Mouse (Mus musculus) fibroblast of lung, adult 2 months (primary cell): ENCODE measurements at regions not wholly inside any gene's neighbourhood (a gene's known extent, or its start where the extent isn't known, plus 50 kb on each side); places are given as distances from the start of the nearest gene placed in this dataset.

ENCODE experiments used
- DNase-seq: peaks from one replicate; pipeline ENCODE4 v3.0.0-alpha.2; 2011; ENCODE audit warnings: low read depth

- no peak for DNase-seq
Observed at GRCm38 (mm10) chr11:28655169-28655846, 71.2 kb upstream of the Ccdc85a start.

GRCm38 (mm10) chr11:28649446-28649845 lies 65.3 kb upstream of the Ccdc85a start:
- no peak for DNase-seq

- DNase-seq = no peak
Observed at GRCm38 (mm10) chr11:28648916-28649315, 64.8 kb upstream of the Ccdc85a start.

- DNase-seq = no peak
Observed at GRCm38 (mm10) chr11:28639081-28639480, 55.0 kb upstream of the Ccdc85a start.

- DNase-seq = no peak
Observed at GRCm38 (mm10) chr11:28636752-28637151, 52.6 kb upstream of the Ccdc85a start.
